Mouse (Mus musculus) liver, postnatal 0 days (tissue): ENCODE measurements at regions not wholly inside any gene's neighbourhood (a gene's known extent, or its start where the extent isn't known, plus 50 kb on each side); places are given as distances from the start of the nearest gene placed in this dataset.

Source experiments
- CTCF ChIP-seq: sonication (generic); IDR thresholded peaks from 2 replicates; pipeline ENCODE4 v1.5.1; 2016; ENCODE audit warnings: antibody characterized with exemption, low read depth
- EP300 ChIP-seq: IDR thresholded peaks from 2 replicates; pipeline ENCODE4 v1.6.1; 2016; ENCODE audit warnings: antibody characterized with exemption, low read depth, mild to moderate bottlenecking

DNA sequence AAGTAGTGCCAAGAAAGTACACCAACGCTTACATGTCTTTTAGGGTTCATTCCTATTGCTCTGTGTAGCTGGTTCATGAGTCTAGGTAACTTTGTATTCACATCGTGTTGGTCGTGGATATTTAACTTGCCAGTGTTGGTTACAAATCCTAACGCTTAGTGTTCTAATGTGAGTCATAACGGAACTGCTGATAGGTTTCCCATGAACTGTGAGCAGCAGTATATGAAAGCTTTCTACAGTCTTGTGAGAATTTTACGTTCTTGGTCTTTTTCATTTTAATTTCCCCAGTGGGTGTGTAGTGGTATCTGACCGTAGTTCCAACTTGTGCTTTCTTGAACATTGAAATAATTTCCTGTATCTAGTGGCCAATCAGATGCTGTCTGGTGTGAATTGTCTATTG lies 71.5 kb upstream of the Igsf9b start:
- TF ChIP-seq CTCF (no peak), EP300 (no peak)
